In genomic region chr11:3863454-3864112, GRCm38 (mm10) we compare ENCODE assay signal across 8 mouse cellular contexts. TPM values are rescaled to one million over a fixed set of nuclear protein-coding genes. Genes with fewer than 3 reads are reported as not detected.
DNase-seq lines count a peak whose midpoint lies in the region; ATAC-seq and TF ChIP-seq lines count a peak whose summit lies in the region.

Gene Osbp2 (minus strand): TSS chr11:3863903.

- peak; percentile 80 for DNase-seq in MEL (ENCODE audit: low read depth, low spot score)
- DNase-seq in cerebellum, adult 8-10 months: peak; percentile 88
- DNase-seq in forelimb bud, embryonic 11.5 days (ENCODE audit: low read depth, low spot score): peak; percentile 60
- peak; percentile 83 for DNase-seq in hindbrain, embryonic 11.5 days (ENCODE audit: low spot score)
- DNase-seq in layer of hippocampus, postnatal 25 days (ENCODE audit: extremely low spot score in 1 of 2, low spot score in 1 of 2): peak; percentile 67 to 68
- peak; percentile 70 for DNase-seq in lung, postnatal 14 days
- peak; percentile 77 for DNase-seq in ovary, postnatal 36 days (ENCODE audit: low spot score)
- peak; percentile 74 for DNase-seq in thymus, postnatal 14 days

- TF ChIP-seq RAD21 in MEL (IDR thresholded peaks at IDR 0.05; ENCODE audit: low read depth, low read length): no peak

- peak; percentile 95 for ATAC-seq in hindbrain, embryonic 11.5 days (ENCODE audit: low FRiP score)

- H3K9ac ChIP-seq in MEL (ENCODE audit: control insufficient read depth, low read depth, low read length, poor library complexity, severe bottlenecking): peak within 1 kb of the TSS; percentile 52
- peak within 1 kb of the TSS; percentile 53 for H3K9ac ChIP-seq in hindbrain, embryonic 11.5 days (ENCODE audit: low read depth, low read length)

- peaks cover 0 to 2% of the 10 kb centered on the region in 2 experiments; a peak in 1 of 4 replicates for H3K36me3 ChIP-seq in MEL (ENCODE audit: control insufficient read depth in 1 of 2, insufficient read depth in 2 of 2, low read length in 2 of 2)
- H3K36me3 ChIP-seq in hindbrain, embryonic 11.5 days (ENCODE audit: control insufficient read depth, insufficient read depth, low read length): no peaks in the 10 kb centered on the region

- 4% methylated on average over 51 of the region's 58 CpGs for WGBS in hindbrain, embryonic 11.5 days

- H3K79me2 ChIP-seq in MEL (ENCODE audit: control insufficient read depth, insufficient read depth, low read length, poor library complexity): no peaks in the 10 kb centered on the region

- H3K27me3 ChIP-seq in MEL (ENCODE audit: control insufficient read depth in 1 of 2, insufficient read depth in 2 of 2, low read length in 2 of 2): peaks cover 7 to 16% of the 10 kb centered on the region in 2 experiments
- peaks cover 7% of the 10 kb centered on the region; the same call in 1 of the 2 replicates for H3K27me3 ChIP-seq in hindbrain, embryonic 11.5 days (ENCODE audit: control insufficient read depth, insufficient read depth, low read length)

- no peak for TF ChIP-seq CTCF in MEL (IDR thresholded peaks at IDR 0.05 in 2 of 3, conservative IDR thresholded peaks at IDR 0.05 in 1 of 3; ENCODE audit: control insufficient read depth in 1 of 3, insufficient read depth in 1 of 3, low read depth in 2 of 3, low read length in 3 of 3, poor library complexity in 1 of 3, severe bottlenecking in 1 of 3)

- peak within 1 kb of the TSS; percentile 63 to 78 for H3K4me3 ChIP-seq in MEL (ENCODE audit: control insufficient read depth in 1 of 2, insufficient read depth in 1 of 2, low read depth in 2 of 2, low read length in 2 of 2)
- H3K4me3 ChIP-seq in hindbrain, embryonic 11.5 days (ENCODE audit: low read depth, low read length): peak within 1 kb of the TSS; percentile 37

- H3K9me3 ChIP-seq in MEL (replicated peaks; ENCODE audit: insufficient read depth, low read length): no peaks in the 10 kb centered on the region
- no peaks in the 10 kb centered on the region for H3K9me3 ChIP-seq in hindbrain, embryonic 11.5 days (ENCODE audit: control insufficient read depth, low read length)

- peak in 1 of 2 experiments; percentile 43; a peak in 1 of 4 replicates for TF ChIP-seq POLR2A in MEL (IDR thresholded peaks at IDR 0.05; ENCODE audit: control insufficient read depth in 1 of 2, insufficient read depth in 1 of 2, low read depth in 1 of 2, low read length in 2 of 2, poor library complexity in 1 of 2)

- no peak for TF ChIP-seq EP300 in MEL (IDR thresholded peaks at IDR 0.05; ENCODE audit: low read depth in 1 of 2, low read length in 2 of 2)

- H3K27ac ChIP-seq in MEL (ENCODE audit: control insufficient read depth, low read depth, low read length): no peak within 1 kb of the TSS
- no peak within 1 kb of the TSS for H3K27ac ChIP-seq in hindbrain, embryonic 11.5 days (ENCODE audit: low read depth, low read length)

- peak within 1 kb of the TSS; percentile 83 for H3K4me2 ChIP-seq in hindbrain, embryonic 11.5 days (replicated peaks; ENCODE audit: low read depth, low read length)

- H3K4me1 ChIP-seq in MEL (ENCODE audit: control insufficient read depth in 1 of 2, insufficient read depth in 2 of 2, low read length in 2 of 2): peaks cover 3 to 7% of the 10 kb centered on the region in 2 experiments; a peak in 3 of 4 replicates
- 0 out of 2 replicates have a peak, but pooled peaks cover 2% of the 10 kb centered on the region for H3K4me1 ChIP-seq in hindbrain, embryonic 11.5 days (replicated peaks; ENCODE audit: control insufficient read depth, insufficient read depth, low read length)

TF ChIP-seq in MEL, 35 proteins besides CTCF, POLR2A, EP300 and RAD21:
- TF ChIP-seq MYB (IDR thresholded peaks at IDR 0.05; ENCODE audit: low read depth, low read length) (no peak), SIN3A (IDR thresholded peaks at IDR 0.05; ENCODE audit: low read length) (no peak), POLR2AphosphoS2 (IDR thresholded peaks at IDR 0.05; ENCODE audit: low read length) (no peak), POLR2AphosphoS5 (IDR thresholded peaks at IDR 0.05; ENCODE audit: borderline replicate concordance, low read depth, low read length) (no peak), TCF12 (IDR thresholded peaks at IDR 0.05; ENCODE audit: low read depth, low read length) (0 out of 2 replicates have a peak, but pooled peaks have one; percentile 5), USF1 (IDR thresholded peaks at IDR 0.05; ENCODE audit: low read depth, low read length) (peak; percentile 77), NRF1 (IDR thresholded peaks at IDR 0.05; ENCODE audit: insufficient read depth, low read depth, low read length, poor library complexity, severe bottlenecking) (no peak), BHLHE40 (IDR thresholded peaks at IDR 0.05; ENCODE audit: borderline replicate concordance, low read depth, low read length) (peak; percentile 98), TBP (IDR thresholded peaks at IDR 0.05; ENCODE audit: low read depth, low read length) (no peak), UBTF (IDR thresholded peaks at IDR 0.05; ENCODE audit: borderline replicate concordance, insufficient read depth, low read depth, low read length) (no peak), MAX (IDR thresholded peaks at IDR 0.05; ENCODE audit: low read length) (no peak)

RNA-seq across cellular contexts. Expression of gene Osbp2, which starts in this region (rescaled TPM):
- not detected in 2 replicates for total RNA-seq in MEL (2012; rRNA removed)
- under 1 TPM in 1 of 2 experiments, not detected in 1; 0.04 TPM for polyA plus RNA-seq in MEL (2012; ENCODE audit: insufficient read depth in 1 of 2, insufficient read length in 2 of 2, low read depth in 1 of 2, low replicate concordance in 2 of 2, missing spikeins in 1 of 2)
- 1.5 and 1.8 TPM in 2 replicates for polyA plus RNA-seq in hindbrain, embryonic 11.5 days (2014; fragmentation: Nextera tagmentation; extraction: Ambion mirVana)
- 10 to 100 TPM; 76.4 to 77.6 TPM for total RNA-seq in layer of hippocampus, postnatal 25 days (2021)

Comparison
In these comparisons a context has a peak if more than half of its experiments do, and no peak if none do; other contexts are left out.
1. RNA of gene Osbp2 (total RNA-seq): 76.4 to 77.6 TPM in layer of hippocampus, postnatal 25 days; not detected in MEL; every median in the first group is over 10 times any median in the second.
2. Peak in DNase-seq, H3K4me3 ChIP-seq and H3K9ac ChIP-seq in MEL; RNA of the gene not detected or under 1 TPM.
3. Peak in every context shown above with its lines, with median percentiles within 50 percentile points of each other: DNase-seq.